Mouse (Mus musculus) E14TG2a.4 (cell line): ENCODE measurements at regions not wholly inside any gene's neighbourhood (a gene's known extent, or its start where the extent isn't known, plus 50 kb on each side); places are given as distances from the start of the nearest gene placed in this dataset.

Experiments
- CTCF ChIP-seq: conservative IDR thresholded peaks from 2 replicates; pipeline ENCODE4 v1.5.1; 2014; ENCODE audit warnings: low read length
- NANOG ChIP-seq: IDR thresholded peaks from 2 replicates; pipeline ENCODE4 v1.6.1; 2014; ENCODE audit warnings: borderline replicate concordance, low read length, mixed read lengths

- no peak for TF ChIP-seq NANOG
- TF ChIP-seq CTCF = no peak
These were observed 360.7 kb downstream of the Dync2h1 start for GRCm38 (mm10) chr9:6823536-6823935.
